In genomic region chr9:14087874-14088273, GRCm38 (mm10) we compare ENCODE assay signal across 13 mouse cellular contexts.
DNase-seq lines count a peak whose midpoint lies in the region; ATAC-seq lines count a peak whose summit lies in the region.
"Had no signal": no experiment of that assay in that cellular context is flagged by ENCODE, and none has a peak within 500 bp of the region (broad histone marks: within the 10 kb centered on the region; RNA-seq: fewer than 3 reads in every experiment).

No protein-coding gene starts in this region.

- no peak for ATAC-seq in embryonic facial prominence, embryonic 14.5 days (ENCODE audit: low read depth)
- ATAC-seq: forebrain, embryonic 13.5 days; intestine, embryonic 15.5 days had no signal

- peak overlapping the region; percentile 54 for H3K27ac ChIP-seq in embryonic facial prominence, embryonic 14.5 days (replicated peaks; ENCODE audit: low read depth, low read length)
- H3K27ac ChIP-seq: forebrain, embryonic 13.5 days; intestine, embryonic 15.5 days; midbrain, embryonic 12.5 days had no signal

- peak; percentile 87 for DNase-seq in A20 (ENCODE audit: low read depth, low spot score)
- peak; percentile 55 for DNase-seq in CD4-positive helper T cell, adult 2 months (ENCODE audit: low read depth, low spot score)
- no peak for DNase-seq in embryonic facial prominence, embryonic 14.5 days (ENCODE audit: low spot score)
- DNase-seq in urinary bladder, postnatal 10 days (ENCODE audit: low spot score) = no peak
- no peak for DNase-seq in kidney, postnatal 4 days
- no peak for DNase-seq in ovary, postnatal 14 days (ENCODE audit: low spot score)
- DNase-seq: gastrocnemius, postnatal 14 days; heart, postnatal 10 days; lung, embryonic 14.5 days had no signal

- WGBS in embryonic facial prominence, embryonic 14.5 days = 43% methylated on average over 4 of the region's 4 CpGs

- no peaks in the 10 kb centered on the region for H3K9me3 ChIP-seq in embryonic facial prominence, embryonic 14.5 days (ENCODE audit: control insufficient read depth, low read length)
- H3K9me3 ChIP-seq in megakaryocyte, embryonic 14.5 days = no peaks in the 10 kb centered on the region
- H3K9me3 ChIP-seq: forebrain, embryonic 13.5 days; intestine, embryonic 15.5 days; midbrain, embryonic 12.5 days had no signal

- H3K4me2 ChIP-seq in embryonic facial prominence, embryonic 14.5 days (ENCODE audit: low read depth, low read length) = no peak overlapping the region
- H3K4me2 ChIP-seq: forebrain, embryonic 13.5 days; intestine, embryonic 15.5 days; lung, embryonic 14.5 days; midbrain, embryonic 12.5 days had no signal

- no peak overlapping the region for H3K9ac ChIP-seq in embryonic facial prominence, embryonic 14.5 days (ENCODE audit: low read depth, low read length)
- H3K9ac ChIP-seq: forebrain, embryonic 13.5 days; intestine, embryonic 15.5 days; lung, embryonic 14.5 days; midbrain, embryonic 12.5 days had no signal

- H3K4me1 ChIP-seq in embryonic facial prominence, embryonic 14.5 days (ENCODE audit: control insufficient read depth, insufficient read depth, low read length) = peaks cover 16% of the 10 kb centered on the region
- H3K4me1 ChIP-seq in megakaryocyte, embryonic 14.5 days = peaks cover 13% of the 10 kb centered on the region
- H3K4me1 ChIP-seq: intestine, embryonic 15.5 days; midbrain, embryonic 12.5 days had no signal

- H3K27me3 ChIP-seq in embryonic facial prominence, embryonic 14.5 days (replicated peaks; ENCODE audit: control insufficient read depth, insufficient read depth, low read length) = no peaks in the 10 kb centered on the region
- H3K27me3 ChIP-seq in megakaryocyte, embryonic 14.5 days (replicated peaks) = peaks cover 10% of the 10 kb centered on the region
- H3K27me3 ChIP-seq: forebrain, embryonic 13.5 days; intestine, embryonic 15.5 days; midbrain, embryonic 12.5 days had no signal

- no peaks in the 10 kb centered on the region for H3K36me3 ChIP-seq in embryonic facial prominence, embryonic 14.5 days (ENCODE audit: control insufficient read depth, insufficient read depth, low read length)
- H3K36me3 ChIP-seq in megakaryocyte, embryonic 14.5 days (replicated peaks; ENCODE audit: low read length) = no peaks in the 10 kb centered on the region
- H3K36me3 ChIP-seq: intestine, embryonic 15.5 days; midbrain, embryonic 12.5 days had no signal

- no peak overlapping the region for H3K4me3 ChIP-seq in embryonic facial prominence, embryonic 14.5 days (ENCODE audit: low read depth, low read length)
- peak overlapping the region; percentile 19 for H3K4me3 ChIP-seq in megakaryocyte, embryonic 14.5 days (replicated peaks)
- H3K4me3 ChIP-seq: forebrain, embryonic 13.5 days; intestine, embryonic 15.5 days; midbrain, embryonic 12.5 days had no signal

Comparison
In these comparisons a context has a peak if more than half of its experiments do, and no peak if none do; other contexts are left out.
1. DNase-seq: peak in A20 (single experiment) and CD4-positive helper T cell, adult 2 months (single experiment); none in embryonic facial prominence, embryonic 14.5 days (single experiment), urinary bladder, postnatal 10 days (single experiment), kidney, postnatal 4 days (0 of 2) and ovary, postnatal 14 days (single experiment).